ENCODE assay signal across 8 mouse cellular contexts in genomic region chr10:11149742-11150125, GRCm38 (mm10). TPM values are rescaled to one million over a fixed set of nuclear protein-coding genes. Genes with fewer than 3 reads are reported as not detected.
DNase-seq lines count a peak whose midpoint lies in the region; ATAC-seq and TF ChIP-seq lines count a peak whose summit lies in the region.

No protein-coding gene starts in this region.

- ATAC-seq in granulocyte monocyte progenitor cell, adult 5-6 weeks (replicated peaks; ENCODE audit: poor library complexity, severe bottlenecking): peak; percentile 0; the same call in 1 of the 2 replicates
- ATAC-seq in frontal cortex, adult (ENCODE audit: low TSS enrichment): no peak; the same call in 1 of the 2 replicates

- no peak for TF ChIP-seq POLR2A in lung, adult 2 months (IDR thresholded peaks at IDR 0.05; ENCODE audit: borderline replicate concordance, extremely low read depth, low read depth, low read length)

- no peak overlapping the region for H3K27ac ChIP-seq in macrophage

- H3K79me2 ChIP-seq in macrophage (ENCODE audit: inconsistent target): peaks cover 51% of the 10 kb centered on the region

- DNase-seq in lung, adult 2 months: no peak
- no peak for DNase-seq in lung, postnatal 14 days
- peak; percentile 80 for DNase-seq in cerebellum, adult 9-11 months
- DNase-seq in c-Kit-positive CD71-positive TER-119-positive erythroid progenitor cells, embryonic 14.5 days (ENCODE audit: low spot score): no peak
- DNase-seq in gastrocnemius, postnatal 10 days: no peak

- peaks cover 3% of the 10 kb centered on the region for H3K4me1 ChIP-seq in lung, adult 2 months (ENCODE audit: control insufficient read depth, insufficient read depth, low read length)

- H3K36me3 ChIP-seq in macrophage (ENCODE audit: inconsistent target): peaks cover 14% of the 10 kb centered on the region; the same call in 1 of the 2 replicates

- H3K4me3 ChIP-seq in lung, adult 2 months (replicated peaks; ENCODE audit: extremely low read depth, low read depth, low read length): peak overlapping the region; percentile 97
- H3K4me3 ChIP-seq in macrophage (ENCODE audit: inconsistent target): peak overlapping the region; percentile 85

- no peak for TF ChIP-seq CTCF in lung, adult 2 months (IDR thresholded peaks at IDR 0.05; ENCODE audit: insufficient read depth, low read length)

- under 1% methylated on average over 20 of the region's 20 CpGs for WGBS in lung, adult 2 months
- WGBS in macrophage (ENCODE audit: missing documents): 0% methylated on average over 20 of the region's 20 CpGs

RNA-seq across cellular contexts. Expression of gene Shprh, which starts 0.5 kb away (rescaled TPM):
- polyA plus RNA-seq in lung, adult 2 months (2012; rRNA removed): 2.9 and 3.8 TPM in 2 replicates
- 16.3 and 18.0 TPM in 2 replicates for total RNA-seq in granulocyte monocyte progenitor cell, adult 5-6 weeks (2014; fragmentation: Nextera tagmentation)
- total RNA-seq in granulocyte monocyte progenitor cell, adult 5-6 weeks (2017): 20.6 and 24.6 TPM in 2 replicates
- total RNA-seq in macrophage (2018; cell fraction: chromatin; rRNA removed): 100 to 1,000 TPM in 1 of 26 experiments, 10 to 100 TPM in 25; 19.6 to 101 (median 64.6) TPM
- 10 to 100 TPM in 11 of 26 experiments, 1 to 10 TPM in 15; 3.8 to 14.7 (median 9.7) TPM for total RNA-seq in macrophage (2018; cell fraction: cytosol; rRNA removed)
- 10 to 100 TPM; 13.2 to 64.0 (median 30.0) TPM for total RNA-seq in macrophage (2018; cell fraction: nucleus; rRNA removed)
- 7.9 to 8.7 TPM (median 8.1 TPM) in 3 replicates for polyA plus RNA-seq in macrophage (2018)
- total RNA-seq in gastrocnemius, postnatal 10 days (2021): 10 to 100 TPM; 10.1 to 13.8 TPM
